Mouse (Mus musculus) megakaryocyte, embryonic 14.5 days (primary cell): ENCODE data around the gene Lyst. TPM values are rescaled to one million over a fixed set of nuclear protein-coding genes. Genes with fewer than 3 reads are reported as not detected.
"Not testable (repeated sequence)": the region's sequence is repeated elsewhere in the genome, so short reads cannot be mapped to it uniquely, and the experiment has no call there.

ENCODE experiments used
- H3K27me3 ChIP-seq: replicated peaks from 2 replicates; pipeline ENCODE3; 2012; ENCODE audit warnings: inconsistent platforms
- H3K36me3 ChIP-seq: replicated peaks from 2 replicates; pipeline ENCODE3; 2012; ENCODE audit warnings: low read length, inconsistent platforms, mixed read lengths
- H3K4me1 ChIP-seq: 2 replicates; pipeline ENCODE4 v1.6.1; 2012; ENCODE audit warnings: inconsistent platforms
- H3K4me3 ChIP-seq: replicated peaks from 2 replicates; pipeline ENCODE3; 2012; ENCODE audit warnings: moderate library complexity, mild to moderate bottlenecking, inconsistent platforms
- H3K9me3 ChIP-seq: 2 replicates; pipeline ENCODE4 v1.6.1; 2012; ENCODE audit warnings: inconsistent platforms
- FLI1 ChIP-seq: IDR thresholded peaks from 2 replicates; pipeline ENCODE4 v1.6.1; 2012; ENCODE audit warnings: low read length, inconsistent platforms, mixed read lengths
- GATA1 ChIP-seq: IDR thresholded peaks from 3 replicates; pipeline ENCODE4 v1.6.1; 2012; ENCODE audit warnings: mixed read lengths, low read length, inconsistent platforms, borderline replicate concordance
- polyA plus RNA-seq: library from polyadenylated mRNA; stranded (reverse); fragments of >175 nt; gene quantifications from 2 replicates; pipeline ENCODE4 v1.2.3, GENCODE M21; 2012; ENCODE audit warnings: low replicate concordance; ENCODE audit not compliant: insufficient read depth

Gene Lyst
- 0.91 and 0.93 TPM in 2 replicates for polyA plus RNA-seq

DNA sequence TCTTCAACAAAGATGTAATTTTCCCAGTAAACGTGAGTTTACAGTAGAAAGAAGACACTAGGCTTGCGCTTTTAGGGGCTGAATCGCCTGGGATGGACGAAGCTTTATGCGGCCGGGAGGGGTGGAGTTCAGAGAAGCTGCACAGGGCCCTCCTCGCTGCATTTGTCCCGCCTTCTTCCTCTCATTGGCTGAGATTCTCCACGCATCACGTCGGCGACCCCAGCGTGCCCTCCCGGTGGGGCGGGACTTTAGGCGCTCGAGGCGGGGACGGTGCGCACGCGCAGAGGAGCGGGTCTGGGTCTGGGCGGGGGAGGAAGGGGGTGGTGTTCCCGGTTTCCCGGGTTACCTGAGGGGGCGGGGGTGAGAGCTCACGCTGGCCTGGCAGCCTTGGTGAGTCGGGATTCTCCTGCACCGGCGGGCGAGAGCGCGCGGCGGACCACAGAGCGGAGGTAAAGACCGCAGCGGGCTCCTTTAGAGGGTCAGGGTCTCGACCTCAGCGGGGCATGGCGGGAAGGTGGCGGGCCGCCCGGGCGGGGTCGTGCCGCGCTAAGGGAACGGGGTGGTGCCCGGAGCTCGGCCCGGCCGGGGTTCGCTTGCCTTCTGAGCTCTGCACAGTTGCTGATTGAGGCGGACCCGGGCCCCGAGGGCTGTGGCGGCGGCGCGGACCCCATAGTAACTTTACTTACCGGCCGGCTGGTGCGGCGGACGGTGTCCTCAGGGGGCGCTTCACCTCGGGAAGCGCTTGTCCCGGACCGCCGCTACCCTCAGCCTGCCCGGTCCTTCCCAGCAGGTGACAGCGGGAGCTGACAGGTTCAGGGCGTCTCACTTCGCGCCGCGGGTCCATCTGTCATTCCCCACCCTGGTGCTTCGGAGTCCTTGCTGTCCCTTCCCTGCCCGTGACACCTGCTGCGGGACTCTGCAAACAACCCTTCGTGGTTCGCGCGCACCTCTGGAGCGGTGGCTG, at the start of gene Lyst:
Gene Lyst, plus strand, starts transcription at position 350 of the 964 bp plus-strand sequence.
- Histone ChIP-seq H3K27me3 (no peaks in the 10 kb centered on the region), H3K4me1 (peaks cover 61% of the 10 kb centered on the region), H3K9me3 (no peaks in the 10 kb centered on the region), H3K36me3 (peaks cover 5% of the 10 kb centered on the region), H3K4me3 (peak within 1 kb of the TSS; percentile 100)
- TF ChIP-seq GATA1: no peak
- TF ChIP-seq FLI1: no peak

- H3K4me3 ChIP-seq: not testable (repeated sequence)
Observed at GRCm38 (mm10) chr13:13543073-13543472, 47.1 kb upstream of the Lyst start.

GRCm38 (mm10) chr13:13546792-13547191, 43.4 kb upstream of the Lyst start:
- Histone ChIP-seq H3K27me3 (no peaks in the 10 kb centered on the region), H3K4me3 (no peak overlapping the region), H3K9me3 (peaks cover 16% of the 10 kb centered on the region), H3K36me3 (peaks cover 7% of the 10 kb centered on the region), H3K4me1 (peaks cover 45% of the 10 kb centered on the region)
- no peak for TF ChIP-seq FLI1
- no peak for TF ChIP-seq GATA1

More at GRCm38 (mm10) chr13:13543073-13543472, 47.1 kb upstream of the Lyst start:
- H3K27me3 ChIP-seq, H3K36me3 ChIP-seq: not testable (repeated sequence)
- Histone ChIP-seq H3K9me3 (peaks cover 16% of the 10 kb centered on the region), H3K4me1 (peaks cover 36% of the 10 kb centered on the region)

GRCm38 (mm10) chr13:13547889-13548288, 42.3 kb upstream of the Lyst start:
- Histone ChIP-seq H3K4me3 (no peak overlapping the region), H3K9me3 (peaks cover 15% of the 10 kb centered on the region), H3K4me1 (peaks cover 49% of the 10 kb centered on the region), H3K27me3 (no peaks in the 10 kb centered on the region), H3K36me3 (peaks cover 7% of the 10 kb centered on the region)
- TF ChIP-seq GATA1 (no peak), FLI1 (no peak)

DNA sequence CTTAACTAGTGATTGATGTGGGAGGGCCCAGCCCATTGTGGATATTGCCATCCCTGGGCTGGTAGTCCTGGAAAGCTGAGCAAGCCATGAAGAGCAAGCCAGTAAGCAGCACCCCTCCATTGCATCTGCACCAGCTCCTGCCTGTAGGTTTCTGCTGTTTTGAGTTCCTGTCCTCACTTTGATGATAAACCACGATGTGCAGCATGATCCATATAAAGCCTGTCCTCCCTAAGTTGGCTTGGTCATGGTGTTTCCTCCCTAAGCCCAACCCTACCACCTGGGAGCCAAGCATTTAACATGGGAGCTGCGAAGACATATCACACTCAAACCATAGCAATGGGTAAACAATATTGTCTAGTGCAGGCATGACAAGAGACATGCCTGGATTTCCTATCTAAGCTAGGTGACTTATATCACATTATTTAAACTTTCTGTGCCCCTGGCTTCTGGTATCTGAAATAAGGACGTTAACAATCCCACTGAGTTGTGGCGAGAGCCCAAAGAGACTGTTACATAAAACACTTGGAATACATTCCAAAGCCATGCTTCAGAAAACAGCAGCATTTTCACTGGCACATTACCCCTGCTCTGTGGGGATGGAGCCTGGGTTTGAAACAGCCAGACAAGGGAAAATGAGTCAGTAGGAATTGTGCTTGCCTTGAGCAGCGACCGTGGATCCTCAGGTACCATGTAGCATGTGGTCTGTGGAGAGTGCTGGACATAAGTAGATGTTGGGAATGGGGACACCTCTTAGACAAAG, 41.6 kb upstream of the Lyst start:
- peaks cover 7% of the 10 kb centered on the region for H3K36me3 ChIP-seq
- peaks cover 12% of the 10 kb centered on the region for H3K9me3 ChIP-seq
- H3K4me1 ChIP-seq: peaks cover 49% of the 10 kb centered on the region
- H3K4me3 ChIP-seq: no peak overlapping the region
- no peaks in the 10 kb centered on the region for H3K27me3 ChIP-seq
- TF ChIP-seq FLI1: no peak
- TF ChIP-seq GATA1: no peak

DNA sequence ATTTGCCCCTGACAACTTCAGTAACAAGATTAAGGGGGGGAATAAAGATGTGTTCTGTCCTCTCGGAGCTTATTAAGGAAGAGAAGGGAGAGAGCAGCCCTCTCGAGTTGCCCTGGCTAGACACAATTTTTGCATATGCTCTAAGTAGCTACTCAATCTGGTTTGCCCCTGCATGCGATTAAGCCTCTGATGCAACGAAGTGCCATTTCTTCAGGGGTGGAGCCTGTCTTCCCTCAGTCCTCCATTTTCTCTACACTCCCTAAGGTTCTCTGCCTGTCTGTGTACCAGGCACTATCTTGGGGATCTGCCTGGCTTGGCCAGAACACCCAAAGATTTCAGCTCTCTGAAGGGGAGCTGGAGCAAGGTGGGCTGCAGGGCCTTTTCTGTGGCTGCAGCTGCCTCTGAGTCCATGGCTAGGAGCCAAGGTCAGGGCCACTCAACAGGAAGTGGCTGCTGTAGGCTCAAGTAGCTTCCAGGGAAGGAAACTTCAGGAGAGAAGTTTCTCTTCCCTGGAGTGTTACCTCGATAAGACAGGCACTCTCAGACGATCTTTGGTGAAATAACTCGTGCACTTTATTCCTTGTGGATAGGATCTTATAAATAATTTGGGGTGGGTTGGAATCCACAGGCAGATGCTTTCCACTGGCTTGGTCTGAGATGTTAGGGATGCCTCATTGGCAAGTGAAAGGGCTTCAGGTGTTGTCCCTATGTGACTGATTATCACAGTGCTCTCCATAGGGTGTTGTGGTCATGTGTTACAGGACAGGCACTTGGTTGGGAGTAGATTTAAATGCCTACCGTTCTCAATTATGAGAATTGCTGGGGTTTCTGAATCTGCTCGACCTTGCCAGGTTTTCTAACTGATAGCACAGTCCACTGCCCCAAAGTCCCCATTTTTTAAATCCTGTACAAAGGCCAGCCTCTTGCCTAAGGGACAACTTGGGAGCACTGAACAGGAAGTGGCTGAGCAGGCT, 40.2 kb upstream of the Lyst start:
- Histone ChIP-seq H3K27me3 (no peaks in the 10 kb centered on the region), H3K4me3 (no peak overlapping the region), H3K9me3 (peaks cover 7% of the 10 kb centered on the region), H3K36me3 (peaks cover 7% of the 10 kb centered on the region), H3K4me1 (peaks cover 57% of the 10 kb centered on the region)
- TF ChIP-seq GATA1 (no peak), FLI1 (no peak)

DNA sequence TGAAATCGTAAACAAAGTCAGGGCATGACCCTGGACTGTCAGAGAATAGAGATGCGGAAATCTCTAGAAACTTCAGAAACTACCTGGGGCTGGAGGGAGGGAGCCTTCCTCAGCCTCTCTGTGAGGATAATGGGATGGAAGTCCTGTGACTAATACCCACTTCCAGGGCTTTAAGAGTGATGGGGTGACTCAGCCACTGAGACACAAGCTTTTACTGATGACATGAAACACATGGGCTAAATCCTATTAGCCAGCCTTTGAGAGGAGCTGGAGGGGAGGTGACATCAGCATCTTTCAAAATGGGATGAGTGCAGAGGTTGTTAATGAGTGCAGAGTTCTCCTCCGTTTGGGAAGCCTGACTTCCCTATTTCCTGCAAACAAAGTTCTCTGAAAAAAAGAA, 38.2 kb upstream of the Lyst start:
- Histone ChIP-seq H3K4me1 (peaks cover 55% of the 10 kb centered on the region), H3K27me3 (peaks cover under 1% of the 10 kb centered on the region)
- TF ChIP-seq GATA1 (no peak), FLI1 (no peak)

DNA sequence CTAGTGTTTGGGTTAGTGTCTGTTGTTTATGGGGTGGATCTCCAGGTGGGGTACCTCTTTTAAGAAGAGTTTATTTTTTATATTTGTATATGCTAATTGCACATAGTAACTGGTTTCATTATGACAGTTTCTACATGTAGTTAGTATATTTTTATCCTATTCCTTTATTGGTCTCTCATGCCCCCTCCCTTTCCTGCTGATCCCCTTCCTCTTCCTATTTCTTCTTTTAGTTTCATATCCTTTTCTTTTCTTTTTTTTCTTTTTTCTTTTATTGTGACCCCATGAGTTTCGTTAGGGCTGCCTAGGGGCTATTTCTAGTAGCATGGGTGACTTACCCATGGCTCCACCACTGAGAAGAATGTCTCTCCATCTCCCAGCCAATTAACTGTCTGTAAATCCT, 36.5 kb upstream of the Lyst start:
- H3K4me1 ChIP-seq: peaks cover 49% of the 10 kb centered on the region
- no peak for TF ChIP-seq FLI1
- TF ChIP-seq GATA1: no peak

More for the DNA sequence above, 38.2 kb upstream of the Lyst start:
- no peak overlapping the region for H3K4me3 ChIP-seq
- peaks cover 7% of the 10 kb centered on the region for H3K9me3 ChIP-seq
- peaks cover 7% of the 10 kb centered on the region for H3K36me3 ChIP-seq

GRCm38 (mm10) chr13:13555196-13555595, 35.0 kb upstream of the Lyst start:
- TF ChIP-seq GATA1: no peak
- TF ChIP-seq FLI1: no peak
- Histone ChIP-seq H3K27me3 (peaks cover 4% of the 10 kb centered on the region), H3K4me1 (peaks cover 47% of the 10 kb centered on the region), H3K4me3 (no peak overlapping the region), H3K36me3 (no peaks in the 10 kb centered on the region), H3K9me3 (no peaks in the 10 kb centered on the region)

More for the DNA sequence above, 36.5 kb upstream of the Lyst start:
- peaks cover 3% of the 10 kb centered on the region for H3K36me3 ChIP-seq
- peaks cover 4% of the 10 kb centered on the region for H3K27me3 ChIP-seq
- no peak overlapping the region for H3K4me3 ChIP-seq
- H3K9me3 ChIP-seq: peaks cover 3% of the 10 kb centered on the region; the same call in 1 of the 2 replicates
